Mouse (Mus musculus): ENCODE measurements around the gene Rnf168. TPM values are rescaled to one million over a fixed set of nuclear protein-coding genes. Genes with fewer than 3 reads are reported as not detected.

The Rnf168 gene
- polyA plus RNA-seq, 1 experiment from 2014 or later, result 25.3 TPM

- Histone ChIP-seq H3K4me3 (peak overlapping the region; percentile 99), H3K9me3 (no peaks in the 10 kb centered on the region), H3K27ac (replicated peaks) (peak overlapping the region; percentile 99), H3K27me3 (no peaks in the 10 kb centered on the region), H3K36me3 (no peaks in the 10 kb centered on the region), H3K4me2 (peak overlapping the region; percentile 64), H3K9ac (peak overlapping the region; percentile 99), H3K4me1 (replicated peaks) (peaks cover 26% of the 10 kb centered on the region)
- ATAC-seq (ENCODE audit: low read depth), result no peak
- WGBS, result 63% methylated on average over 9 of the region's 9 CpGs
These were observed 53.8 kb downstream of the Rnf168 start for GRCm38 (mm10) chr16:32330876-32331670.

GRCm38 (mm10) chr16:32332040-32332555, 54.8 kb downstream of the Rnf168 start, which contains the start of gene Ubxn7:
TSS of gene Ubxn7 (plus strand) at chr16:32332257.
- Histone ChIP-seq H3K27me3 (no peaks in the 10 kb centered on the region), H3K4me3 (peak within 1 kb of the TSS; percentile 99), H3K9ac (peak within 1 kb of the TSS; percentile 99), H3K9me3 (no peaks in the 10 kb centered on the region), H3K4me2 (peak within 1 kb of the TSS; percentile 64), H3K4me1 (replicated peaks) (peaks cover 31% of the 10 kb centered on the region), H3K27ac (replicated peaks) (peak within 1 kb of the TSS; percentile 99), H3K36me3 (no peaks in the 10 kb centered on the region)
- ATAC-seq (ENCODE audit: low read depth), result peak; percentile 98
- under 1% methylated on average over 49 of the region's 52 CpGs for WGBS

GRCm38 (mm10) chr16:32332556-32333511, 55.6 kb downstream of the Rnf168 start:
- Histone ChIP-seq H3K9me3 (no peaks in the 10 kb centered on the region), H3K4me2 (peak overlapping the region; percentile 64), H3K4me3 (peak overlapping the region; percentile 99), H3K4me1 (replicated peaks) (peaks cover 31% of the 10 kb centered on the region), H3K9ac (peak overlapping the region; percentile 99), H3K27me3 (no peaks in the 10 kb centered on the region), H3K27ac (replicated peaks) (peak overlapping the region; percentile 99), H3K36me3 (no peaks in the 10 kb centered on the region)
- under 1% methylated on average over 50 of the region's 54 CpGs for WGBS
- ATAC-seq (ENCODE audit: low read depth), result peak; percentile 78

- ATAC-seq (ENCODE audit: low read depth), result no peak
- 96% methylated on average over 5 of the region's 5 CpGs for WGBS
- no peak overlapping the region for H3K4me3 ChIP-seq
These were observed 57.9 kb downstream of the Rnf168 start for GRCm38 (mm10) chr16:32335146-32335545.

GRCm38 (mm10) chr16:32336026-32336780, 58.9 kb downstream of the Rnf168 start:
- no peak for ATAC-seq (ENCODE audit: low read depth)
- 80% methylated on average over 7 of the region's 7 CpGs for WGBS
- Histone ChIP-seq H3K4me3 (no peak overlapping the region), H3K27ac (replicated peaks) (no peak overlapping the region), H3K9ac (no peak overlapping the region), H3K36me3 (no peaks in the 10 kb centered on the region), H3K4me2 (no peak overlapping the region), H3K27me3 (no peaks in the 10 kb centered on the region), H3K9me3 (no peaks in the 10 kb centered on the region), H3K4me1 (replicated peaks) (peaks cover 29% of the 10 kb centered on the region)

More at GRCm38 (mm10) chr16:32335146-32335545, 57.9 kb downstream of the Rnf168 start:
- Histone ChIP-seq H3K27me3 (no peaks in the 10 kb centered on the region), H3K27ac (replicated peaks) (no peak overlapping the region), H3K9ac (no peak overlapping the region), H3K36me3 (no peaks in the 10 kb centered on the region), H3K9me3 (no peaks in the 10 kb centered on the region), H3K4me2 (no peak overlapping the region), H3K4me1 (replicated peaks) (peaks cover 31% of the 10 kb centered on the region)

- H3K9me3 ChIP-seq, result no peaks in the 10 kb centered on the region
- no peak for ATAC-seq (ENCODE audit: low read depth)
These were observed 59.7 kb downstream of the Rnf168 start for GRCm38 (mm10) chr16:32337001-32337400.

GRCm38 (mm10) chr16:32340451-32340850, 63.2 kb downstream of the Rnf168 start:
- Histone ChIP-seq H3K4me3 (no peak overlapping the region), H3K36me3 (no peaks in the 10 kb centered on the region), H3K27ac (replicated peaks) (no peak overlapping the region), H3K27me3 (no peaks in the 10 kb centered on the region), H3K4me1 (replicated peaks) (peaks cover 14% of the 10 kb centered on the region), H3K9ac (no peak overlapping the region), H3K9me3 (no peaks in the 10 kb centered on the region), H3K4me2 (no peak overlapping the region)
- no peak for ATAC-seq (ENCODE audit: low read depth)
- 87% methylated on average over 1 of the region's 1 CpGs for WGBS

More at GRCm38 (mm10) chr16:32337001-32337400, 59.7 kb downstream of the Rnf168 start:
- no peak overlapping the region for H3K27ac ChIP-seq (replicated peaks)
- H3K4me3 ChIP-seq, result no peak overlapping the region
- no peaks in the 10 kb centered on the region for H3K27me3 ChIP-seq
- no peak overlapping the region for H3K4me2 ChIP-seq
- H3K4me1 ChIP-seq (replicated peaks), result peaks cover 26% of the 10 kb centered on the region
- H3K9ac ChIP-seq, result no peak overlapping the region
- H3K36me3 ChIP-seq, result no peaks in the 10 kb centered on the region

- H3K9me3 ChIP-seq, result no peaks in the 10 kb centered on the region
- 0 out of 2 replicates have a peak, but pooled peaks cover 3% of the 10 kb centered on the region for H3K4me1 ChIP-seq (replicated peaks)
- H3K27me3 ChIP-seq, result no peaks in the 10 kb centered on the region
- H3K36me3 ChIP-seq, result no peaks in the 10 kb centered on the region
- H3K27ac ChIP-seq (replicated peaks), result no peak overlapping the region
- no peak overlapping the region for H3K4me3 ChIP-seq
- ATAC-seq (ENCODE audit: low read depth), result no peak
- no peak overlapping the region for H3K9ac ChIP-seq
- no peak overlapping the region for H3K4me2 ChIP-seq
These were observed 68.3 kb downstream of the Rnf168 start for GRCm38 (mm10) chr16:32345521-32345920.

GRCm38 (mm10) chr16:32350776-32351175, 73.5 kb downstream of the Rnf168 start:
- ATAC-seq (ENCODE audit: low read depth), result no peak
- peaks cover 28% of the 10 kb centered on the region for H3K36me3 ChIP-seq
- H3K27me3 ChIP-seq, result no peaks in the 10 kb centered on the region
- no peaks in the 10 kb centered on the region for H3K9me3 ChIP-seq
- H3K9ac ChIP-seq, result no peak overlapping the region
- no peak overlapping the region for H3K27ac ChIP-seq (replicated peaks)
- 93% methylated on average over 3 of the region's 3 CpGs for WGBS
- H3K4me3 ChIP-seq, result no peak overlapping the region
- no peak overlapping the region for H3K4me2 ChIP-seq
- H3K4me1 ChIP-seq (replicated peaks), result no peaks in the 10 kb centered on the region

All from neural tube, embryonic 13.5 days (tissue).